Mouse (Mus musculus): Measurements from ENCODE around the gene Plekhm3.
A peak's percentile ranks its signal among the peaks of the same experiment; 100 is the strongest.

The Plekhm3 gene

DNA sequence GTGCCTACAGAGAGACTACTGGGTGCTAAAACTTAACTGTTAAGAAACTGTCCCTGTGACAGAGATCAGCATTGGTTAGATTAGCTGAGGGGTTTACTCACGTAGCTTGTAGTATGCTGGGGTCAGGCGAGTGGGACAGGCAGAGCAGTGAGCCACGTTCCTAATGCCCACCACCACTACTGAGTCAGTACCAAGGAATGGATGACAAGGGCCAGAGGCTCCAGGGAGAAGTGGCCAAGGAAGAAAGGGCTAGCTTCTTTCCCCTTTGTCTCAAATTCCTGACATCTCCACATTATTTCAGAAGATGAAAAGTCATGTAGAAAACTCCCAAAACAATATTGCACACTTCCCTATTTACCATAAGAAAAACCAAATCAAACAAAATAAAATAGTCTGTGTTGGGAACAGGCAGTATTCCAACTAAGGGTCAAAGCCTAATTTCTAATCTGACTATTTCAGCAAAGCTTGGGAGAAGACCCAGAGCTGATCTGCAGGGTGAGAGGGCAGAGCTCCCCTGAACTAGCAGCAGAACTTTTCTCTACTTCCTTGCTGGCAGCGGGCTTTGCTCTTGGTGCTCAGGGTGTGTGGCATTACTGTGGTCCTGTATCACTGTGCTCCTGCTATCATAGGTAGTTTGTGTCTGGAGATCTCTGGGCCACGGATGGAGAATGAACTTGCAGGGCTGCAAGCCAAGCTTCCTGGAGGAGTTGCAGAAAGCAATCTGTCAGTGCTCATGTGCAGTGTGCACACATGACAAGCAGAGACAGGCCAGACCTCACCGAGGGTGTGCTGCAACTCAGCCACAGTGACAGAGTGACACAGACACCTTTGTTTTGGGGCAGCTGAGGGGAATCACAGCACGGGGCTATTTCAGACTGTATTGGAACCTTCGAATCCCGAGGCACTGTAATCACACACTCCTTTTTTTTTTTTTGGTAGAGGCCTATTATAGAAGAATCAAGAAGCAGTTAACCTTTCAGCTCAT lies 165.5 kb downstream of the Plekhm3 start:
- no peak for DNase-seq (ENCODE audit: extremely low read depth, insufficient read length, low spot score)

DNA sequence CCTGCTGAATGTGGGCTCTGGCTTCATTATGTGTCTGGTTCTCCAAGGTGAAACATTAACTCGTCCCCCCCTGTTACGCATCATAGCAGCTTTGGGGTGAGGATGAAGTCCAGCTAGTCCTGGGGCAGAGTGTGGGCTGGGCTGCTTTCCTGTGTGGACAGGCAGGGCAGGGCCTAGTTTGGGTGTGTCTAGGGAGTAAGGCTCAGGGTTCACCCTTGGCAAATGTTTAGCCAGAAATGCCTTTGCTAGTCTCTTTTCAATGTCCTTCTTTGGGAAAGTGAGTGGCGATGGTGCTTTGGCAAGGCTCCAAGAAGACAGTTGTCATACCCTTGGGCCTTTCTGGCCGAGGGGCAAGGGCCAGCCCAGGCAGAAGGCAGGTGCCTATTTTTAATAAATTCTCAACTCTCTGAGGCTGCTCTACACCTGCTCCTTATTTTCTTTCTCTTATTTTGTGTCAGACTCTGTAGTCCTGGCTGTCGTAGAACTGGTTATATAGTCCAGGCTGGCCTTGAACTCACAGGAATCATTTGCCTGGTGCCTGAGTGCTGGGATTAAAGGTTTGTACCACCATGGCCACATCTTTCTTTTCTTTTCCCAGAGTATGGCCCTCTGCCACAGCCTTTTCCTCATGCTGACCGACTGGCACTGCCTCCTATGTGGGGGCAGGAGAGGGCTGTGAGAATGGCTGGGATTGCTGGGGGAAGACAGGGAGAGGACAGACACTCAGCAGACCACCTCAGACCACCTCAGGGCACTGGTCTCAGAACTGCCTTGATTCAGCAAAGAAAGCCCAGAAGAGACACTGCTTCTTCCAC lies 168.7 kb downstream of the Plekhm3 start:
- DNase-seq (ENCODE audit: extremely low read depth, insufficient read length, low spot score), result no peak

DNA sequence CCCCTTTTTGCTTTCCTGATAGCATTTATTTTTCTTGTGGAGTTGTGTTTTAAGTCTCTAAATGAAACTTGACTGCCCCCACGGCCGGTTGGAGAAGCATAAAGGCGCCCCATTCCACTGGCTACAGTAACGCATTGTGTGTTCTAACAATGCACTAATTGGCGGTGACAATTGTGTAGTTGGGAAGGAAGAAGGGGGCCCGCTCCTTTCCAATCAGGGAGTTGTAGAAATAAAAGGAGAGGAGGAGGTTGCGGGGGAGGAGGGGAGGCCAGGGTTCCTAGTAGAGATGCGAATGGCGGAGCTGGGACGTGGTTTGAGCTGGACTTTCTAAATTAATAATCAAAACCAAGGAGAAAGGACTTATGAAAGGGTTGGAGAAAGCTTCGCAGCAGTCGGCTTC lies 176.8 kb downstream of the Plekhm3 start:
- no peak for DNase-seq (ENCODE audit: extremely low read depth, insufficient read length, low spot score)

GRCm38 (mm10) chr1:64779415-64779814 lies 177.2 kb downstream of the Plekhm3 start:
- DNase-seq (ENCODE audit: extremely low read depth, insufficient read length, low spot score), result no peak

GRCm38 (mm10) chr1:64773305-64773704 lies 183.3 kb downstream of the Plekhm3 start:
- DNase-seq (ENCODE audit: extremely low read depth, insufficient read length, low spot score), result no peak

DNA sequence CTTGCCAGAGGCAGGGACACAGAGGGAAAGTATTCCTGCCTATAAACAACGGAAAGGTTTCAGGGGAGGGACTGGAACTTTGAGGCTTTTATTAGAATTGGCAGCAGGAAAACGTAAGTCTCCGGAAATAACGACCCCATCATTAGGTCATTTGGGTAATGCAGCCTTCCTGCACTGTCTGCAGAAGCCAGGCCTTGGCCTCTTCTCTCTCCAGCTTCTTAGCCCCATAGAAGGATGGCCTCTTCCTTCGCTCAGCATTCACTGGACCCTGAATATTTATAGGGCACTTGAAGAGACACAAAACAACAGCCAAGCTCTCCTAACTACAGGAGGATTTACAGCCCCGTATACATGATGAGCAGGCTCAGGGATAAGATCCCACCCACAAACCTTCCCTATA lies 186.5 kb downstream of the Plekhm3 start:
- no peak for DNase-seq (ENCODE audit: extremely low read depth, insufficient read length, low spot score)

DNA sequence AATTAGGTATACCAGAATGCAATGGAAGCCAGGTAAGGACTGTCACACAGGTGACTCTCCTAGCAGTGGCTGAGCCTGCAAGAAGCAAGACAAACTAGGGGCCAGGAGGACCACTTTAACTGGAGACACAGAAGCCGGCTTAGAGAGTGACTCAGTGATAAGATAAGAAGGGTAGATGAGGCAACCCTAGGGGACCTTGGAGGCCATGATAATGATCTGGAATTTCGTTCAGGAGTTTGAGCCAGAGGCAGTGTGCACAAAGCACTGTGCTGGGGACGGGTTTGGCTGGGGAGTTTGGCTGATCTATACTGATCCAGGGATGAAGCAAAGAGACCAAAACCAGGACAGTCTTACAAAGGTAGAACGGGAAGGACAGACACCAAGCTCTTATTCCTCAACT lies 195.0 kb downstream of the Plekhm3 start:
- DNase-seq (ENCODE audit: extremely low read depth, insufficient read length, low spot score), result no peak

DNA sequence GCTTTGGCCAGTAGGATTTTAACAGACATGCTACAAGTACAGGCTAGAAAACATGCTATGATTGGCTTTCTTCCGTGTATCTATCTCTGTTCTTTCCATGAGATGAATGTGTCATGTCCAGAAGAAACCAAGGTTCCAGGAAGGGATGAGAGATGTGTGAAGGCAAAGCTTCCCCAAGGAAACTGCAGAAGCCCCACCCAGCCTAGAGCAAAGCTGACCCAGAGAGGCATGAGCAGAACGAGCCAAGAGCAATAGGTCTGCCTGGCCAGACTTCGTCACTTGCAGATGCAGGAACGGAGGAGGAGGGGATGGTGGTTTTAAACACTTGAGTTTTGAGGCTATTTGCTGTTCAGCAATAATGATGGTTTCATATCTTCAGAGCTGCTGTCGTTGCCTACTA lies 198.9 kb downstream of the Plekhm3 start:
- DNase-seq (ENCODE audit: extremely low read depth, insufficient read length, low spot score), result no peak

DNA sequence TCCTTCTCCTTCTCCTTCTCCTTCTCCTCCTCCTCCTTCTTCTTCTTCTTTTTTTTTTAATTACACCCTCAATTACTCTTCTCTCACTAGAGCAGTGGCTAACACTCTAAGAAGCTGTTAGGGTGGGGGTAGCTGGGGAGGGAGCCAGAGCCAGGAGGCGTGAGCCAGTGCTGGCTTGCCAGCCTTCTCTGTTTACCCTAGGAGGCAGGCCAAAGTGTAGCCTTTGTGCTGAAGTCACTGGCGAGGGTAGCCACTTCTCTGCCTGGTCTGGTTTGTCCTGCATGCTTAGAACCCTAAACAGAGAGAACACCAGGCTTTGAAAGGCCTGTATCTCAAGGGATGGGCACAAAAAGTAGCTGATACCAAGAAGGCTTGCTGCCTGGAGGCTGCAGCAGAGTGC lies 199.4 kb downstream of the Plekhm3 start:
- DNase-seq (ENCODE audit: extremely low read depth, insufficient read length, low spot score), result peak; percentile 33

DNA sequence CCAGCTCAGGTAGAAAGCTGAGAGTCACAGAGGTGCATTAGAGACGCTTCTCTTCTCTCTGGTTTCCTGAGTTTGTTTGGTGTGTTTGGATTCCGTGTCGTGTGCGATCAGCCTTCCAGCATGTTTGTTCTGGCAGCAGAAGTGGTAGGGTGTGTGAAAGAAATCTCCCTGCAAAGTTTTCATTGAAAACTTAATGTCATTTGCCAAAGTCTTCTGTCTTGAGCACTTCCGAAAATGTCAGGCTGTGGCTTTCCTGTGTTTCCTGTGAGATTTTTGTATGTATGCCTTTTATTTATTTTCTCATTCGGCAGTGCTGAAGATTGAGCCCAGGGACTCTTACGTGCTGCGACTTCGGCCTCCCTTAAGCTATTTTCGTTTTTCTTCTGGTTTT lies 200.0 kb downstream of the Plekhm3 start:
- DNase-seq (ENCODE audit: extremely low read depth, insufficient read length, low spot score), result peak; percentile 22

GRCm38 (mm10) chr1:64755971-64756639 lies 200.5 kb downstream of the Plekhm3 start:
- peak; percentile 61 for DNase-seq (ENCODE audit: extremely low read depth, insufficient read length, low spot score)

DNA sequence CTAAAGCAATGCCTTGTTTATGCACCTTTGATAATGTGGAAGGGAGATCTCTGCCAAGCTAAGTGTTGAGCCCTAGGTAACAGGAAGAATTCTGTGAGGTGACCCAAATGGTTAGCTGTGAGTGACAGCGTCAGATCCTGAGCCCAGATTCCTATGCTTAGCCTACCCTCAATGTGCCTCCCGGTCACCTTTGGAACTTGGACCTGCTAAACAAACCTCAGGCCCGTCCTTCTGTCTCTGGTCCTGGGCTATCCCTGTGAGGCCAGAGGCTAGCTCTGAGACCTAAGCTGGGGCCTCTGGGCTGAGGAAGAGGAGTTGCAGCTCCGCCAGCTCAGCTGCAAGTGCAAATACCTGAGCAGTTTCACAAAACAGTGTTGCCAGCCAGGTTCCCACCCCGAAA lies 202.0 kb downstream of the Plekhm3 start:
- no peak for DNase-seq (ENCODE audit: extremely low read depth, insufficient read length, low spot score)

- DNase-seq (ENCODE audit: extremely low read depth, insufficient read length, low spot score), result no peak
Measured at GRCm38 (mm10) chr1:64753668-64754067, 203.0 kb downstream of the Plekhm3 start.

GRCm38 (mm10) chr1:64753109-64753508 lies 203.5 kb downstream of the Plekhm3 start:
- no peak for DNase-seq (ENCODE audit: extremely low read depth, insufficient read length, low spot score)

GRCm38 (mm10) chr1:64744616-64745015 lies 212.0 kb downstream of the Plekhm3 start:
- no peak for DNase-seq (ENCODE audit: extremely low read depth, insufficient read length, low spot score)

DNA sequence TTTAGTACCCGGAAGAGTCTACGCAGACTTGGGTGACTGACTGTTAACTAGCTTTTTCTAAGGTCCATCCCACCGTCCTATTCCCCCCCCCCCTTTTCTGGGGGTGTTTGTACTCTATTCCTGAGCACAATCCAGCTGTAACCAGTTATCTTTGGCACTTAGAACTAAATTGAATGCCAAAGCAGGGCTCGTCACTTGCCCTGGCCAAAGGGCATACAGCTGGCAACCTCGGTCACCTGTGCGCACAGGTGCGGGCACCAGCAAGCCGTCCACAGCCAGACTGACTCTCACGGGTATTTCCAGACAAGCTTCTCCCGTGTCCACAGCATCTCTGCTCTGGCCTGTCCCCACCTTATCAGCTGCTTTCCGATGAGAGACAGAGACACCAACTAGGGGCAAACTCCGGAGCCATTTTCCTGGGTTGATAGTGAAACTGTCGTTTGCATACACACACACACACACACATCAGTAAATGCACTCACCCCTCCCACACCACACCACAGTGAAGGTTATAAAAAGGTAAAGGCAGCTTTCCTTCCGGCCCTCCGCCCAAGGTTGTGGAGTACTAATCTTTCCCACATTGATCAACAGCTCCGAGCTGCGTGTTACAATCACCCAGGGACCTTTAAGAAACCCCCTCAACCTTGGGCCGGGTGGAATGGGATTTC lies 213.7 kb downstream of the Plekhm3 start:
- no peak for DNase-seq (ENCODE audit: extremely low read depth, insufficient read length, low spot score)

DNA sequence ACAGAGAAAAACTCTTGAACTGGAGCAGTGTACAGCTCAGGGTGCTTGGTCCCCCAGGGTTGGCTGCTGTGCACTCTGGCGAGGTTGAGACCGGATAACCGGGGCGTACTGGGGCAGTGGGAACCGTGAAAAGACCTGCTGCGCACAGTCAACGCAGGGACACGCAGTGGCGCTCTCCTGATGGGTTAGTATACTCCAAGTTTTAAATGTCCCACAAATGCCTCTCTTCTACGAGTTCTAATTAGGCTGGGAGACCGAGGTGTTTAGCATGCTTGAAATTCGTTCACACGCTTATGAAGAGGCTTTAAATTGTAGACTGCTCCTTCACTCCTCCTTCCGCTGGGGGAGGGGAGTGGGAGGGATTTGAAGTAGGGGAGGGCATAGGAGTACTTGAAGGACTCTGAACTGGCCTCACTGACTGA lies 218.0 kb downstream of the Plekhm3 start:
- DNase-seq (ENCODE audit: extremely low read depth, insufficient read length, low spot score), result peak; percentile 57

- no peak for DNase-seq (ENCODE audit: extremely low read depth, insufficient read length, low spot score)
Measured at GRCm38 (mm10) chr1:64738180-64738555, 218.5 kb downstream of the Plekhm3 start.

GRCm38 (mm10) chr1:64737502-64738179 lies 219.0 kb downstream of the Plekhm3 start, which contains the start of gene Fzd5:
TSS of gene Fzd5 (minus strand) at chr1:64737751.
- DNase-seq (ENCODE audit: extremely low read depth, insufficient read length, low spot score), result peak; percentile 94
